Mouse (Mus musculus): Measurements from ENCODE around the gene Vmn1r62.
"Not testable (repeated sequence)": the region's sequence is repeated elsewhere in the genome, so short reads cannot be mapped to it uniquely, and the experiment has no call there.

Vmn1r62 gene

GRCm38 (mm10) chr7:5673331-5673730 lies at the start of gene Vmn1r62:
Gene Vmn1r62, plus strand, starts transcription at chr7:5673631.
- DNase-seq (ENCODE audit: low spot score in 2 of 2), result not testable (repeated sequence)

Measured in right cerebral cortex, postnatal 36 days (tissue).